Mouse (Mus musculus) ovary, adult 18-20 months (tissue): ENCODE results near the gene Nos3.
"Not testable (repeated sequence)": the region's sequence is repeated elsewhere in the genome, so short reads cannot be mapped to it uniquely, and the experiment has no call there.

Source experiments
- DNase-seq: peaks from one replicate; pipeline ENCODE4 v3.0.0; 2022; ENCODE audit warnings: low spot score, mixed read lengths

Gene Nos3

GRCm38 (mm10) chr5:24374666-24375328 lies 10.2 kb downstream of the Nos3 start:
- no peak for DNase-seq

GRCm38 (mm10) chr5:24378700-24379099 lies 14.1 kb downstream of the Nos3 start:
- no peak for DNase-seq

- DNase-seq, result no peak
Measured at GRCm38 (mm10) chr5:24379501-24379900, 14.9 kb downstream of the Nos3 start.

- DNase-seq, result no peak
Measured at GRCm38 (mm10) chr5:24380499-24380898, 15.9 kb downstream of the Nos3 start.

- DNase-seq, result no peak
Measured at GRCm38 (mm10) chr5:24381486-24381885, 16.9 kb downstream of the Nos3 start.

- no peak for DNase-seq
Measured at GRCm38 (mm10) chr5:24381988-24382387, 17.4 kb downstream of the Nos3 start.

- peak; percentile 90 for DNase-seq
Measured at GRCm38 (mm10) chr5:24383026-24383859, 18.6 kb downstream of the Nos3 start.

GRCm38 (mm10) chr5:24384407-24384806 lies 19.8 kb downstream of the Nos3 start:
- DNase-seq, result no peak

GRCm38 (mm10) chr5:24385374-24385773 lies 20.8 kb downstream of the Nos3 start:
- no peak for DNase-seq

GRCm38 (mm10) chr5:24385887-24386550 lies 21.4 kb downstream of the Nos3 start:
- DNase-seq, result no peak

- no peak for DNase-seq
Measured at GRCm38 (mm10) chr5:24387264-24388241, 22.9 kb downstream of the Nos3 start.

GRCm38 (mm10) chr5:24388246-24388915 lies 23.8 kb downstream of the Nos3 start:
- DNase-seq, result no peak

- DNase-seq, result no peak
Measured at GRCm38 (mm10) chr5:24389011-24389657, 24.5 kb downstream of the Nos3 start.

- DNase-seq, result no peak
Measured at GRCm38 (mm10) chr5:24389658-24390020, 25.0 kb downstream of the Nos3 start.

GRCm38 (mm10) chr5:24391864-24392263 lies 27.3 kb downstream of the Nos3 start, which contains the start of gene Atg9b:
Gene Atg9b (minus strand): TSS chr5:24392143.
- no peak for DNase-seq

- DNase-seq, result no peak
Measured at GRCm38 (mm10) chr5:24392724-24393123, 28.1 kb downstream of the Nos3 start.

- DNase-seq, result peak; percentile 63
Measured at GRCm38 (mm10) chr5:24393392-24393997, 28.9 kb downstream of the Nos3 start, which contains the start of gene Abcb8. Gene Abcb8 (plus strand): TSS chr5:24393663.

- peak; percentile 92 for DNase-seq
Measured at GRCm38 (mm10) chr5:24394165-24394894, 29.7 kb downstream of the Nos3 start.

GRCm38 (mm10) chr5:24396254-24396653 lies 31.6 kb downstream of the Nos3 start:
- DNase-seq, result not testable (repeated sequence)
